Mouse (Mus musculus): ENCODE results near the gene Olfr1361. TPM values are rescaled to one million over a fixed set of nuclear protein-coding genes. Genes with fewer than 3 reads are reported as not detected.

Gene Olfr1361
- polyA plus RNA-seq (2015; fragmentation: Nextera tagmentation; extraction: Ambion mirVana), result not detected in 2 replicates

GRCm38 (mm10) chr13:21663286-21663685, at the start of gene Olfr1361:
Gene Olfr1361, minus strand, starts transcription at chr13:21663386.
- ATAC-seq (ENCODE audit: insufficient read depth, low FRiP score, low read depth), result no peak
- H3K36me3 ChIP-seq, result no peaks in the 10 kb centered on the region
- H3K4me2 ChIP-seq, result no peak within 1 kb of the TSS
- 68% methylated on average over 2 of the region's 2 CpGs for WGBS
- H3K9ac ChIP-seq, result no peak within 1 kb of the TSS
- H3K27ac ChIP-seq, result no peak within 1 kb of the TSS
- no peak within 1 kb of the TSS for H3K4me3 ChIP-seq (replicated peaks)
- no peaks in the 10 kb centered on the region for H3K4me1 ChIP-seq
- H3K27me3 ChIP-seq (replicated peaks), result no peaks in the 10 kb centered on the region
- no peaks in the 10 kb centered on the region for H3K9me3 ChIP-seq

- Histone ChIP-seq H3K27me3 (replicated peaks) (no peaks in the 10 kb centered on the region), H3K4me2 (peak overlapping the region; percentile 69), H3K36me3 (no peaks in the 10 kb centered on the region), H3K4me1 (peaks cover 8% of the 10 kb centered on the region), H3K27ac (no peak overlapping the region), H3K4me3 (replicated peaks) (peak overlapping the region; percentile 46), H3K9ac (no peak overlapping the region), H3K9me3 (no peaks in the 10 kb centered on the region)
- WGBS, result 27% methylated on average over 4 of the region's 4 CpGs
- no peak for ATAC-seq (ENCODE audit: insufficient read depth, low FRiP score, low read depth)
These were observed 48.5 kb upstream of the Olfr1361 start for GRCm38 (mm10) chr13:21711698-21712097.

- Histone ChIP-seq H3K4me3 (replicated peaks) (peak overlapping the region; percentile 46), H3K27me3 (replicated peaks) (no peaks in the 10 kb centered on the region), H3K4me2 (peak overlapping the region; percentile 69), H3K36me3 (no peaks in the 10 kb centered on the region), H3K4me1 (peaks cover 8% of the 10 kb centered on the region), H3K27ac (peak overlapping the region; percentile 57; the same call in 1 of the 2 replicates), H3K9me3 (no peaks in the 10 kb centered on the region), H3K9ac (peak overlapping the region; percentile 45)
- WGBS, result 2% methylated on average over 22 of the region's 22 CpGs
- peak; percentile 78 for ATAC-seq (ENCODE audit: insufficient read depth, low FRiP score, low read depth)
These were observed 47.8 kb upstream of the Olfr1361 start for GRCm38 (mm10) chr13:21710821-21711525.

GRCm38 (mm10) chr13:21710031-21710711, 47.0 kb upstream of the Olfr1361 start:
- Histone ChIP-seq H3K9me3 (no peaks in the 10 kb centered on the region), H3K27ac (peak overlapping the region; percentile 89), H3K4me3 (replicated peaks) (peak overlapping the region; percentile 72), H3K9ac (no peak overlapping the region), H3K4me2 (peak overlapping the region; percentile 40), H3K36me3 (no peaks in the 10 kb centered on the region), H3K4me1 (peaks cover 4% of the 10 kb centered on the region), H3K27me3 (replicated peaks) (no peaks in the 10 kb centered on the region)
- peak; percentile 68 for ATAC-seq (ENCODE audit: insufficient read depth, low FRiP score, low read depth)
- WGBS, result 0% methylated on average over 32 of the region's 32 CpGs

- Histone ChIP-seq H3K9ac (no peak overlapping the region), H3K4me1 (no peaks in the 10 kb centered on the region), H3K36me3 (no peaks in the 10 kb centered on the region), H3K27me3 (replicated peaks) (no peaks in the 10 kb centered on the region), H3K4me2 (no peak overlapping the region), H3K9me3 (no peaks in the 10 kb centered on the region), H3K27ac (no peak overlapping the region), H3K4me3 (replicated peaks) (no peak overlapping the region)
- no peak for ATAC-seq (ENCODE audit: insufficient read depth, low FRiP score, low read depth)
- 71% methylated on average over 4 of the region's 4 CpGs for WGBS
These were observed 43.5 kb upstream of the Olfr1361 start for GRCm38 (mm10) chr13:21706669-21707068.

GRCm38 (mm10) chr13:21697811-21698210, 34.6 kb upstream of the Olfr1361 start, which contains the start of gene Olfr1359:
Gene Olfr1359, plus strand, starts transcription at chr13:21698111.
- no peak within 1 kb of the TSS for H3K4me3 ChIP-seq (replicated peaks)
- H3K27ac ChIP-seq, result no peak within 1 kb of the TSS
- no peak for ATAC-seq (ENCODE audit: insufficient read depth, low FRiP score, low read depth)
- no peak within 1 kb of the TSS for H3K9ac ChIP-seq
- H3K36me3 ChIP-seq, result no peaks in the 10 kb centered on the region
- H3K4me1 ChIP-seq, result no peaks in the 10 kb centered on the region
- no peaks in the 10 kb centered on the region for H3K9me3 ChIP-seq
- no peak within 1 kb of the TSS for H3K4me2 ChIP-seq
- no peaks in the 10 kb centered on the region for H3K27me3 ChIP-seq (replicated peaks)

- H3K9me3 ChIP-seq, result no peaks in the 10 kb centered on the region
- no peak within 1 kb of the TSS for H3K4me3 ChIP-seq (replicated peaks)
- no peaks in the 10 kb centered on the region for H3K36me3 ChIP-seq
- ATAC-seq (ENCODE audit: insufficient read depth, low FRiP score, low read depth), result no peak
- H3K4me1 ChIP-seq, result no peaks in the 10 kb centered on the region
- no peak within 1 kb of the TSS for H3K4me2 ChIP-seq
- H3K27ac ChIP-seq, result no peak within 1 kb of the TSS
- H3K9ac ChIP-seq, result no peak within 1 kb of the TSS
- WGBS, result 76% methylated on average over 2 of the region's 2 CpGs
- H3K27me3 ChIP-seq (replicated peaks), result no peaks in the 10 kb centered on the region
These were observed 14.1 kb upstream of the Olfr1361 start, which contains the start of gene Olfr1360 for GRCm38 (mm10) chr13:21677305-21677704. Gene Olfr1360, minus strand, starts transcription at chr13:21677405.

- H3K27ac ChIP-seq, result no peak within 1 kb of the TSS
- ATAC-seq (ENCODE audit: insufficient read depth, low FRiP score, low read depth), result no peak
- H3K4me2 ChIP-seq, result no peak within 1 kb of the TSS
- no peaks in the 10 kb centered on the region for H3K36me3 ChIP-seq
- H3K4me1 ChIP-seq, result no peaks in the 10 kb centered on the region
- no peak within 1 kb of the TSS for H3K4me3 ChIP-seq (replicated peaks)
- 89% methylated on average over 2 of the region's 2 CpGs for WGBS
- H3K9me3 ChIP-seq, result no peaks in the 10 kb centered on the region
- H3K9ac ChIP-seq, result no peak within 1 kb of the TSS
- no peaks in the 10 kb centered on the region for H3K27me3 ChIP-seq (replicated peaks)
These were observed 20.8 kb downstream of the Olfr1361 start, which contains the start of gene Olfr11 for GRCm38 (mm10) chr13:21642418-21642817. Gene Olfr11, minus strand, starts transcription at chr13:21642518.

GRCm38 (mm10) chr13:21613922-21614321, 49.3 kb downstream of the Olfr1361 start, which contains the start of gene Olfr1362:
Gene Olfr1362, minus strand, starts transcription at chr13:21614022.
- no peaks in the 10 kb centered on the region for H3K9me3 ChIP-seq
- H3K4me2 ChIP-seq, result no peak within 1 kb of the TSS

More at GRCm38 (mm10) chr13:21613922-21614321, 49.3 kb downstream of the Olfr1361 start, which contains the start of gene Olfr1362:
- H3K4me1 ChIP-seq, result no peaks in the 10 kb centered on the region
- H3K4me3 ChIP-seq (replicated peaks), result no peak within 1 kb of the TSS
- H3K27ac ChIP-seq, result no peak within 1 kb of the TSS
- no peak for ATAC-seq (ENCODE audit: insufficient read depth, low FRiP score, low read depth)
- H3K36me3 ChIP-seq, result no peaks in the 10 kb centered on the region
- no peak within 1 kb of the TSS for H3K9ac ChIP-seq
- H3K27me3 ChIP-seq (replicated peaks), result no peaks in the 10 kb centered on the region

Other genes with a start within 250 kb of the Olfr1361 start
- gene Pgbd1, start 222.3 kb downstream of the Olfr1361 start, polyA plus RNA-seq (2015; fragmentation: Nextera tagmentation; extraction: Ambion mirVana), result 2.5 and 2.6 TPM in 2 replicates
- 33.0 and 36.3 TPM in 2 replicates for gene Zscan26, start 209.7 kb downstream of the Olfr1361 start, polyA plus RNA-seq (2015; fragmentation: Nextera tagmentation; extraction: Ambion mirVana)
- gene Nkapl, start 194.9 kb downstream of the Olfr1361 start, polyA plus RNA-seq (2015; fragmentation: Nextera tagmentation; extraction: Ambion mirVana), result 2.4 and 2.6 TPM in 2 replicates
- 2.9 and 3.1 TPM in 2 replicates for gene Zkscan4, start 184.5 kb downstream of the Olfr1361 start, polyA plus RNA-seq (2015; fragmentation: Nextera tagmentation; extraction: Ambion mirVana)
- gene Gm10065, start 183.9 kb downstream of the Olfr1361 start, polyA plus RNA-seq (2015; fragmentation: Nextera tagmentation; extraction: Ambion mirVana), result not detected in 2 replicates
- gene AK157302, start 168.2 kb downstream of the Olfr1361 start, polyA plus RNA-seq (2015; fragmentation: Nextera tagmentation; extraction: Ambion mirVana), result 0.68 and 1.1 TPM in 2 replicates
- gene Gm11273, start 162.0 kb downstream of the Olfr1361 start, polyA plus RNA-seq (2015; fragmentation: Nextera tagmentation; extraction: Ambion mirVana), result 8.8 and 32.6 TPM in 2 replicates
- 5.4 and 5.5 TPM in 2 replicates for gene Zkscan8, start 132.3 kb downstream of the Olfr1361 start, polyA plus RNA-seq (2015; fragmentation: Nextera tagmentation; extraction: Ambion mirVana)
- 0.26 and 0.27 TPM in 2 replicates for gene Olfr1366, start 120.6 kb downstream of the Olfr1361 start, polyA plus RNA-seq (2015; fragmentation: Nextera tagmentation; extraction: Ambion mirVana)
- gene Olfr1535, start 103.5 kb downstream of the Olfr1361 start, polyA plus RNA-seq (2015; fragmentation: Nextera tagmentation; extraction: Ambion mirVana), result 0.06 TPM in 1 of 2 replicates, not detected in the other
- gene Olfr1364, start 81.6 kb downstream of the Olfr1361 start, polyA plus RNA-seq (2015; fragmentation: Nextera tagmentation; extraction: Ambion mirVana), result not detected in 2 replicates
- gene Olfr1362, start 49.4 kb downstream of the Olfr1361 start, polyA plus RNA-seq (2015; fragmentation: Nextera tagmentation; extraction: Ambion mirVana), result not detected in 2 replicates
- gene Olfr11, start 20.9 kb downstream of the Olfr1361 start, polyA plus RNA-seq (2015; fragmentation: Nextera tagmentation; extraction: Ambion mirVana), result not detected in 2 replicates
- gene Olfr1360, start 14.0 kb upstream of the Olfr1361 start, polyA plus RNA-seq (2015; fragmentation: Nextera tagmentation; extraction: Ambion mirVana), result not detected in 2 replicates
- gene Olfr1359, start 34.7 kb upstream of the Olfr1361 start, polyA plus RNA-seq (2015; fragmentation: Nextera tagmentation; extraction: Ambion mirVana), result not detected in 2 replicates
- gene Hist1h2bl, start 52.8 kb upstream of the Olfr1361 start, polyA plus RNA-seq (2015; fragmentation: Nextera tagmentation; extraction: Ambion mirVana), result 1.4 and 4.4 TPM in 2 replicates
- gene Hist1h2ai, start 53.0 kb upstream of the Olfr1361 start, polyA plus RNA-seq (2015; fragmentation: Nextera tagmentation; extraction: Ambion mirVana), result 25.1 TPM in 2 replicates
- 4.7 and 6.3 TPM in 2 replicates for gene Hist1h3h, start 54.3 kb upstream of the Olfr1361 start, polyA plus RNA-seq (2015; fragmentation: Nextera tagmentation; extraction: Ambion mirVana)
- 2.5 and 3.3 TPM in 2 replicates for gene Hist1h2bm, start 58.7 kb upstream of the Olfr1361 start, polyA plus RNA-seq (2015; fragmentation: Nextera tagmentation; extraction: Ambion mirVana)
- gene Hist1h4j, start 71.7 kb upstream of the Olfr1361 start, polyA plus RNA-seq (2015; fragmentation: Nextera tagmentation; extraction: Ambion mirVana), result 2.9 and 3.6 TPM in 2 replicates
- 2.4 and 3.2 TPM in 2 replicates for gene Hist1h4k, start 87.1 kb upstream of the Olfr1361 start, polyA plus RNA-seq (2015; fragmentation: Nextera tagmentation; extraction: Ambion mirVana)
- gene Hist1h2ak, start 90.4 kb upstream of the Olfr1361 start, polyA plus RNA-seq (2015; fragmentation: Nextera tagmentation; extraction: Ambion mirVana), result 28.6 and 40.6 TPM in 2 replicates
- gene Hist1h2bn, start 90.7 kb upstream of the Olfr1361 start, polyA plus RNA-seq (2015; fragmentation: Nextera tagmentation; extraction: Ambion mirVana), result 3.3 and 6.0 TPM in 2 replicates
- 25.3 and 26.3 TPM in 2 replicates for gene Hist1h1b, start 117.2 kb upstream of the Olfr1361 start, polyA plus RNA-seq (2015; fragmentation: Nextera tagmentation; extraction: Ambion mirVana)
- 109 and 120 TPM in 2 replicates for gene Hist1h3i, start 120.0 kb upstream of the Olfr1361 start, polyA plus RNA-seq (2015; fragmentation: Nextera tagmentation; extraction: Ambion mirVana)
- 9.6 and 16.6 TPM in 2 replicates for gene Hist1h2an, start 123.8 kb upstream of the Olfr1361 start, polyA plus RNA-seq (2015; fragmentation: Nextera tagmentation; extraction: Ambion mirVana)
- gene Hist1h2bp, start 124.1 kb upstream of the Olfr1361 start, polyA plus RNA-seq (2015; fragmentation: Nextera tagmentation; extraction: Ambion mirVana), result 1.4 and 2.1 TPM in 2 replicates
- 17.3 and 17.7 TPM in 2 replicates for gene Hist1h2bq, start 146.8 kb upstream of the Olfr1361 start, polyA plus RNA-seq (2015; fragmentation: Nextera tagmentation; extraction: Ambion mirVana)
- 1.7 TPM in 1 of 2 replicates, not detected in the other for gene Hist1h2ao, start 147.1 kb upstream of the Olfr1361 start, polyA plus RNA-seq (2015; fragmentation: Nextera tagmentation; extraction: Ambion mirVana)
- 0.68 TPM in 1 of 2 replicates, not detected in the other for gene Hist1h4m, start 148.4 kb upstream of the Olfr1361 start, polyA plus RNA-seq (2015; fragmentation: Nextera tagmentation; extraction: Ambion mirVana)
- 14.0 and 15.4 TPM in 2 replicates for gene Hist1h4n, start 168.8 kb upstream of the Olfr1361 start, polyA plus RNA-seq (2015; fragmentation: Nextera tagmentation; extraction: Ambion mirVana)
- 2,912 and 3,763 TPM in 2 replicates for gene Hist1h2ap, start 170.1 kb upstream of the Olfr1361 start, polyA plus RNA-seq (2015; fragmentation: Nextera tagmentation; extraction: Ambion mirVana)
- 19.8 and 19.9 TPM in 2 replicates for gene Hist1h2br, start 170.4 kb upstream of the Olfr1361 start, polyA plus RNA-seq (2015; fragmentation: Nextera tagmentation; extraction: Ambion mirVana)

Measured in stomach, embryonic 15.5 days (tissue).